Mouse (Mus musculus) retina, adult 2 months (tissue): ENCODE measurements at regions not wholly inside any gene's neighbourhood (a gene's known extent, or its start where the extent isn't known, plus 50 kb on each side); places are given as distances from the start of the nearest gene placed in this dataset.

Experiments
- DNase-seq: peaks from one replicate; pipeline ENCODE4 v3.0.0-alpha.2; 2012; ENCODE audit warnings: low read depth, low spot score

GRCm38 (mm10) chr9:69662394-69662793, 98.3 kb downstream of the Foxb1 start:
- DNase-seq, result no peak

- no peak for DNase-seq
Observed at GRCm38 (mm10) chr9:69658276-69658675, 102.5 kb downstream of the Foxb1 start.

- no peak for DNase-seq
Observed at GRCm38 (mm10) chr9:69656053-69656452, 104.7 kb downstream of the Foxb1 start.

- no peak for DNase-seq
Observed at GRCm38 (mm10) chr9:69652106-69652505, 108.6 kb downstream of the Foxb1 start.

- DNase-seq, result no peak
Observed at GRCm38 (mm10) chr9:69651608-69652007, 109.1 kb downstream of the Foxb1 start.

- no peak for DNase-seq
Observed at GRCm38 (mm10) chr9:69642591-69642990, 118.1 kb downstream of the Foxb1 start.

- peak; percentile 67 for DNase-seq
Observed at GRCm38 (mm10) chr9:69623312-69623711, 137.4 kb downstream of the Foxb1 start.

- DNase-seq, result no peak
Observed at GRCm38 (mm10) chr9:69621006-69621405, 139.7 kb downstream of the Foxb1 start.

GRCm38 (mm10) chr9:69617328-69617727, 143.4 kb downstream of the Foxb1 start:
- DNase-seq, result no peak

- no peak for DNase-seq
Observed at GRCm38 (mm10) chr9:69597472-69597871, 144.1 kb downstream of the Anxa2 start.

GRCm38 (mm10) chr9:69592329-69593062, 139.1 kb downstream of the Anxa2 start:
- DNase-seq, result no peak

GRCm38 (mm10) chr9:69588846-69589245, 135.4 kb downstream of the Anxa2 start:
- no peak for DNase-seq

GRCm38 (mm10) chr9:69587096-69587495, 133.7 kb downstream of the Anxa2 start:
- DNase-seq, result no peak

GRCm38 (mm10) chr9:69581236-69581635, 127.8 kb downstream of the Anxa2 start:
- DNase-seq, result no peak

- DNase-seq, result no peak
Observed at GRCm38 (mm10) chr9:69577661-69578405, 124.4 kb downstream of the Anxa2 start.

GRCm38 (mm10) chr9:69575386-69575785, 122.0 kb downstream of the Anxa2 start:
- DNase-seq, result no peak

GRCm38 (mm10) chr9:69568631-69569230, 115.3 kb downstream of the Anxa2 start:
- DNase-seq, result no peak

- DNase-seq, result no peak
Observed at GRCm38 (mm10) chr9:69568222-69568621, 114.8 kb downstream of the Anxa2 start.

- no peak for DNase-seq
Observed at GRCm38 (mm10) chr9:69566996-69567395, 113.6 kb downstream of the Anxa2 start.

- DNase-seq, result no peak
Observed at GRCm38 (mm10) chr9:69543241-69543640, 89.8 kb downstream of the Anxa2 start.
